ENCODE assay signal across 11 mouse cellular contexts in the genomic region with DNA sequence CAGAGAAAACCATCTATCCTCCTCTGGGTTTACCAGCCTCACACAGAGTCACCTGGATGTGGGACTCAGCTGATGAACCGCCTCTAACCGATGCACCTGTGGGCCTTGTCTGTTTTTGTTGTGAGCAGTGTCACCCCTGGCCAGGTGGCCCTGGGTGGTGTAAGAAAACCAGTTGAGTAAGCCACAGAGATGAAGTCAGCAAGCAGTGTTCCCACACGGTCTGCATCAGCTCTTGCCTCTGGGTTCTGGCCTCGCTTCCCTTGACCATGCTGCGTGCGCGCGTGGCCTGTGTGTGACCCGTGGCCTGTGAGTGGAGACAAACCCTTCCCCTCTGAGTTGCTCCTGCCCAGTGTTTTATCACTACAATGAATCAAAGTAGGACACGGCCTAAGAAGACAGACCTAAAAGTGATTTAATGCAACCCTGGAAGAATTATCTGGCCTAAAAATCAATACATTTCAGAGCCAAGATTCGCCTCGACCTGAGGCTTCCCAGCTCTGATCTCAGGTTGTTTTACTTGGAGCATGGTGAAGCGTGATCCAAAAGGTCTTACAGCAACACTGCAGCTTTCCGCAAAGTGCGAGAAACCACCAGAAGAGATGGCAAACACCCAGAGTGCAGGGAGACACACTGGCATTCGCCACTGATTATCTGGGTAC.
"Had no signal": no experiment of that assay in that cellular context is flagged by ENCODE, and none has a peak within 500 bp of the region (broad histone marks: within the 10 kb centered on the region; RNA-seq: fewer than 3 reads in every experiment).

No protein-coding gene starts in this region.

- H3K27ac ChIP-seq: kidney, postnatal 0 days; layer of hippocampus, adult 2 months; limb, embryonic 12.5 days; liver, embryonic 15.5 days; midbrain, embryonic 10.5 days; midbrain, embryonic 15.5 days had no signal

- DNase-seq: lung, adult 2 months; right cerebral cortex, postnatal 4 days; thymus, postnatal 36 days had no signal

- H3K4me1 ChIP-seq: limb, embryonic 12.5 days; liver, embryonic 15.5 days; midbrain, embryonic 10.5 days; midbrain, embryonic 15.5 days had no signal

- H3K9ac ChIP-seq: limb, embryonic 12.5 days; liver, embryonic 15.5 days; midbrain, embryonic 15.5 days had no signal

- H3K27me3 ChIP-seq: limb, embryonic 12.5 days; liver, embryonic 15.5 days; midbrain, embryonic 15.5 days had no signal

- H3K9me3 ChIP-seq: limb, embryonic 12.5 days; liver, embryonic 15.5 days; midbrain, embryonic 10.5 days; midbrain, embryonic 15.5 days had no signal

- H3K4me3 ChIP-seq: layer of hippocampus, adult 2 months; limb, embryonic 12.5 days; liver, embryonic 15.5 days; midbrain, embryonic 10.5 days; midbrain, embryonic 15.5 days had no signal

- H3K4me2 ChIP-seq: limb, embryonic 12.5 days; liver, embryonic 11.5 days; liver, embryonic 15.5 days; midbrain, embryonic 15.5 days had no signal

- ATAC-seq: lung, postnatal 0 days; midbrain, embryonic 15.5 days had no signal
